In genomic region chr11:107479862-107480203, GRCm38 (mm10) we compare ENCODE assay signal across 8 mouse cellular contexts. TPM values are rescaled to one million over a fixed set of nuclear protein-coding genes. Genes with fewer than 3 reads are reported as not detected.
DNase-seq lines count a peak whose midpoint lies in the region; ATAC-seq and TF ChIP-seq lines count a peak whose summit lies in the region.

No protein-coding gene starts in this region.

- peak overlapping the region; percentile 95 for H3K9ac ChIP-seq in liver, embryonic 11.5 days (ENCODE audit: low read depth, low read length)

- H3K4me1 ChIP-seq in erythroblast, embryonic 14.5 days (ENCODE audit: control insufficient read depth): peaks cover 35% of the 10 kb centered on the region
- H3K4me1 ChIP-seq in testis, adult 2 months (ENCODE audit: control insufficient read depth, insufficient read depth, low read length): no peaks in the 10 kb centered on the region; the same call in 1 of the 2 replicates
- H3K4me1 ChIP-seq in liver, embryonic 11.5 days (replicated peaks; ENCODE audit: control insufficient read depth, insufficient read depth, low read length): peaks cover 10% of the 10 kb centered on the region

- peak overlapping the region; percentile 89 for H3K4me2 ChIP-seq in liver, embryonic 11.5 days

- TF ChIP-seq CTCF in testis, adult 2 months (IDR thresholded peaks at IDR 0.05; ENCODE audit: control insufficient read depth, insufficient read depth, insufficient replicate concordance, low read depth, low read length): no peak

- DNase-seq in testis, postnatal 14 days (ENCODE audit: low spot score): no peak
- DNase-seq in liver, embryonic 11.5 days (ENCODE audit: low spot score): no peak
- DNase-seq in frontal cortex, postnatal 10 days (ENCODE audit: low spot score in 2 of 2): no peak
- DNase-seq in ovary, postnatal 10 days (ENCODE audit: low spot score): no peak
- no peak for DNase-seq in yolk sac, embryonic 10.5 days (ENCODE audit: low spot score)

- H3K27ac ChIP-seq in testis, adult 2 months (ENCODE audit: control insufficient read depth, insufficient read depth, low read depth, low read length): peak overlapping the region; percentile 82
- peak overlapping the region; percentile 56 for H3K27ac ChIP-seq in liver, embryonic 11.5 days (ENCODE audit: low read depth, low read length)

- no peaks in the 10 kb centered on the region for H3K27me3 ChIP-seq in erythroblast, embryonic 14.5 days (ENCODE audit: control insufficient read depth)
- no peaks in the 10 kb centered on the region for H3K27me3 ChIP-seq in testis, adult 2 months (ENCODE audit: control insufficient read depth, insufficient read depth, low read length)
- H3K27me3 ChIP-seq in liver, embryonic 11.5 days (replicated peaks; ENCODE audit: control insufficient read depth, insufficient read depth, low read length): no peaks in the 10 kb centered on the region

- ATAC-seq in erythroblast, adult 5-6 weeks (replicated peaks; ENCODE audit: low FRiP score, poor library complexity, severe bottlenecking): no peak; the same call in 1 of the 2 replicates
- no peak for ATAC-seq in liver, embryonic 11.5 days (replicated peaks; ENCODE audit: low FRiP score)

- H3K9me3 ChIP-seq in erythroblast, embryonic 14.5 days (ENCODE audit: control insufficient read depth, low read length): no peaks in the 10 kb centered on the region
- H3K9me3 ChIP-seq in liver, embryonic 11.5 days (ENCODE audit: control insufficient read depth, low read length): no peaks in the 10 kb centered on the region

- 1% methylated on average over 10 of the region's 10 CpGs for WGBS in liver, embryonic 11.5 days

- no peak for TF ChIP-seq POLR2A in testis, adult 2 months (IDR thresholded peaks at IDR 0.05; ENCODE audit: control insufficient read depth, low read depth, low read length)

- peaks cover 27% of the 10 kb centered on the region for H3K36me3 ChIP-seq in erythroblast, embryonic 14.5 days (ENCODE audit: control insufficient read depth)
- no peaks in the 10 kb centered on the region; the same call in 1 of the 2 replicates for H3K36me3 ChIP-seq in testis, adult 2 months (ENCODE audit: control insufficient read depth, insufficient read depth, low read length)
- H3K36me3 ChIP-seq in liver, embryonic 11.5 days (ENCODE audit: control insufficient read depth, insufficient read depth, low read length): peaks cover 5% of the 10 kb centered on the region; the same call in 1 of the 2 replicates

- peak overlapping the region; percentile 79 for H3K4me3 ChIP-seq in erythroblast, embryonic 14.5 days (replicated peaks)
- peak overlapping the region; percentile 91 for H3K4me3 ChIP-seq in testis, adult 2 months (ENCODE audit: control insufficient read depth, low read depth, low read length)
- H3K4me3 ChIP-seq in liver, embryonic 11.5 days (ENCODE audit: low read depth, low read length): peak overlapping the region; percentile 98

RNA-seq across cellular contexts. Expression of gene Psmd12, which starts 0.5 kb away (rescaled TPM):
- polyA plus RNA-seq in erythroblast, embryonic 14.5 days (2012): 2.8 and 4.4 TPM in 2 replicates
- total RNA-seq in erythroblast, adult 5-6 weeks (2015; ENCODE audit: low replicate concordance): 27.6 and 40.2 TPM in 2 replicates
- 41.4 and 53.5 TPM in 2 replicates for total RNA-seq in erythroblast, adult 5-6 weeks (2017; ENCODE audit: low replicate concordance)
- polyA plus RNA-seq in testis, adult 2 months (2012; rRNA removed): 25.8 and 28.0 TPM in 2 replicates
- polyA plus RNA-seq in liver, embryonic 11.5 days (2014; fragmentation: Nextera tagmentation; extraction: Ambion mirVana): 222 and 237 TPM in 2 replicates

RNA-seq across cellular contexts. Expression of gene Pitpnc1, which starts 9.3 kb away (rescaled TPM):
- 0.29 and 0.37 TPM in 2 replicates for polyA plus RNA-seq in erythroblast, embryonic 14.5 days (2012)
- total RNA-seq in erythroblast, adult 5-6 weeks (2015; ENCODE audit: low replicate concordance): 14.4 and 15.7 TPM in 2 replicates
- 9.8 and 20.1 TPM in 2 replicates for total RNA-seq in erythroblast, adult 5-6 weeks (2017; ENCODE audit: low replicate concordance)
- 1.5 and 1.6 TPM in 2 replicates for polyA plus RNA-seq in testis, adult 2 months (2012; rRNA removed)
- polyA plus RNA-seq in liver, embryonic 11.5 days (2014; fragmentation: Nextera tagmentation; extraction: Ambion mirVana): 19.2 and 19.4 TPM in 2 replicates
